Mouse (Mus musculus) heart, adult 2 months (tissue): Measurements from ENCODE around the gene Crtc1.

Experiments
- CTCF ChIP-seq: fragments of 200-600 bp; IDR thresholded peaks from 2 replicates; pipeline ENCODE4 v1.8.1; 2022; ENCODE audit warnings: antibody characterized with exemption, mild to moderate bottlenecking, moderate library complexity
- EP300 ChIP-seq: fragments of 200-500 bp; IDR thresholded peaks from 2 replicates; pipeline ENCODE4 v1.6.1; 2011; ENCODE audit warnings: low read depth, low read length, control low read depth; ENCODE audit not compliant: insufficient read depth
- POLR2A ChIP-seq: fragments of 200-500 bp; IDR thresholded peaks from 2 replicates; pipeline ENCODE4 v1.6.1; 2011; ENCODE audit warnings: mild to moderate bottlenecking, low read depth, low read length, control low read depth; ENCODE audit not compliant: insufficient read depth

DNA sequence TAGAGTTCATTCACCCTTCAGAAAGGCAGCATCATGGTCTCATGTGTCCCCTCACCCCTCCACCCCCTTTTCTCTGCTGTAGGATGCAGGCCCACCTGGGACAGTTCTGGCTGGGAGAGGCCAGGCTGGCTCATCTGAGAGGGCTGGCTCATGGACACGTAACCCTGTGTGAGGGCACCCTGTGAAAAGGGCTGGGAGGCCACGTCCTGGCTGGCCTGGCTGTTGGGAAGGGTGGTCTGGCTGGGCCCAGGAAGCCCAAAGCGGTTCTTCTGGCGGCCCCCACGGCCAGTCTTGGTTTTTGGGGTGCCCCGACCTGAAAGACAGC, 106.5 kb downstream of the Crtc1 start:
- TF ChIP-seq CTCF (no peak), POLR2A (no peak), EP300 (no peak)
